Mouse (Mus musculus) forebrain, embryonic 12.5 days (tissue): ENCODE data around the gene Npm1. TPM values are rescaled to one million over a fixed set of nuclear protein-coding genes. Genes with fewer than 3 reads are reported as not detected.

Experiments used
- ATAC-seq: fragments of 200-750 bp; cut with Nextera tagmentation; 2 replicates; pipeline ENCODE4 v1.8.0; 2017; ENCODE audit warnings: moderate TSS enrichment; ENCODE audit not compliant: low FRiP score
- H3K27ac ChIP-seq: fragments of 300-500 bp; sonication (generic); 2 replicates; pipeline ENCODE4 v1.5.1; 2016; ENCODE audit warnings: mild to moderate bottlenecking
- H3K27me3 ChIP-seq: fragments of 300-500 bp; sonication (generic); 2 replicates; pipeline ENCODE4 v1.6.1; 2016; ENCODE audit warnings: mild to moderate bottlenecking
- H3K36me3 ChIP-seq: fragments of 300-500 bp; sonication (generic); replicated peaks from 2 replicates; pipeline ENCODE4 v1.6.1; 2016; ENCODE audit warnings: mild to moderate bottlenecking
- H3K4me1 ChIP-seq: fragments of 300-500 bp; sonication (generic); 2 replicates; pipeline ENCODE4 v1.6.1; 2016
- H3K4me2 ChIP-seq: fragments of 300-500 bp; sonication (generic); 2 replicates; pipeline ENCODE4 v1.6.1; 2016; ENCODE audit warnings: mild to moderate bottlenecking, moderate library complexity
- H3K4me3 ChIP-seq: fragments of 300-500 bp; sonication (generic); replicated peaks from 2 replicates; pipeline ENCODE4 v1.5.1; 2016; ENCODE audit warnings: mild to moderate bottlenecking
- H3K9ac ChIP-seq: fragments of 300-500 bp; sonication (generic); 2 replicates; pipeline ENCODE4 v1.6.1; 2016; ENCODE audit warnings: mild to moderate bottlenecking
- H3K9me3 ChIP-seq: fragments of 300-500 bp; sonication (generic); 2 replicates; pipeline ENCODE4 v1.6.1; 2016
- WGBS: fragments of 180-500 bp; shearing (Covaris S2); methylation state at CpG from one replicate; pipeline ENCODE4 v1.1.7; 2016; 5-methylcytosine and 5-hydroxymethylcytosine counted together
- polyA plus RNA-seq: library from polyadenylated mRNA; unstranded; fragments of >200 nt; fragmentation: Nextera tagmentation; extraction: Ambion mirVana; gene quantifications from 2 replicates; pipeline ENCODE4 v1.2.1, GENCODE M21; 2016

The Npm1 gene
- polyA plus RNA-seq, 1 experiment from 2014 or later: 820 TPM

- Histone ChIP-seq H3K27ac (no peak overlapping the region), H3K4me2 (no peak overlapping the region), H3K27me3 (peaks cover 19% of the 10 kb centered on the region), H3K9ac (no peak overlapping the region), H3K9me3 (no peaks in the 10 kb centered on the region), H3K4me3 (no peak overlapping the region), H3K36me3 (no peaks in the 10 kb centered on the region), H3K4me1 (peaks cover 3% of the 10 kb centered on the region; the same call in 1 of the 2 replicates)
- 87% methylated on average over 5 of the region's 5 CpGs for WGBS
- no peak for ATAC-seq
These were observed 24.3 kb downstream of the Npm1 start for GRCm38 (mm10) chr11:33138686-33139085.

- Histone ChIP-seq H3K27ac (no peak overlapping the region), H3K9ac (no peak overlapping the region), H3K9me3 (no peaks in the 10 kb centered on the region), H3K4me2 (no peak overlapping the region), H3K27me3 (no peaks in the 10 kb centered on the region), H3K4me1 (no peaks in the 10 kb centered on the region), H3K36me3 (no peaks in the 10 kb centered on the region), H3K4me3 (no peak overlapping the region)
- WGBS: 87% methylated on average over 8 of the region's 8 CpGs
- no peak for ATAC-seq
These were observed 28.5 kb downstream of the Npm1 start for GRCm38 (mm10) chr11:33134391-33134986.

- Histone ChIP-seq H3K27ac (no peak overlapping the region), H3K27me3 (no peaks in the 10 kb centered on the region), H3K9me3 (no peaks in the 10 kb centered on the region), H3K9ac (no peak overlapping the region), H3K36me3 (no peaks in the 10 kb centered on the region), H3K4me3 (no peak overlapping the region), H3K4me1 (no peaks in the 10 kb centered on the region), H3K4me2 (no peak overlapping the region)
- 74% methylated on average over 8 of the region's 8 CpGs for WGBS
- ATAC-seq: no peak
These were observed 30.2 kb downstream of the Npm1 start for GRCm38 (mm10) chr11:33132619-33133338.

GRCm38 (mm10) chr11:33127058-33127457, 35.9 kb downstream of the Npm1 start:
- no peak overlapping the region for H3K4me3 ChIP-seq
- no peak overlapping the region for H3K9ac ChIP-seq
- H3K4me2 ChIP-seq: no peak overlapping the region
- H3K36me3 ChIP-seq: no peaks in the 10 kb centered on the region
- H3K4me1 ChIP-seq: peaks cover 9% of the 10 kb centered on the region
- ATAC-seq: no peak
- no peak overlapping the region for H3K27ac ChIP-seq
- H3K9me3 ChIP-seq: no peaks in the 10 kb centered on the region
- H3K27me3 ChIP-seq: peaks cover 30% of the 10 kb centered on the region

- WGBS: 3% methylated on average over 37 of the region's 37 CpGs
- no peaks in the 10 kb centered on the region for H3K36me3 ChIP-seq
- ATAC-seq: peak; percentile 61; the same call in 1 of the 2 replicates
- H3K27ac ChIP-seq: no peak overlapping the region
- no peaks in the 10 kb centered on the region for H3K9me3 ChIP-seq
- H3K27me3 ChIP-seq: peaks cover 52% of the 10 kb centered on the region
- peaks cover 9% of the 10 kb centered on the region for H3K4me1 ChIP-seq
- peak overlapping the region; percentile 60 for H3K4me2 ChIP-seq
- peak overlapping the region; percentile 34 for H3K4me3 ChIP-seq
- H3K9ac ChIP-seq: peak overlapping the region; percentile 44
These were observed 40.3 kb downstream of the Npm1 start for GRCm38 (mm10) chr11:33122575-33123268.

- Histone ChIP-seq H3K36me3 (no peaks in the 10 kb centered on the region), H3K4me1 (peaks cover 9% of the 10 kb centered on the region), H3K9ac (no peak overlapping the region), H3K27me3 (peaks cover 47% of the 10 kb centered on the region), H3K4me2 (no peak overlapping the region), H3K4me3 (no peak overlapping the region), H3K9me3 (no peaks in the 10 kb centered on the region), H3K27ac (no peak overlapping the region)
- 75% methylated on average over 8 of the region's 8 CpGs for WGBS
- ATAC-seq: no peak
These were observed 43.5 kb downstream of the Npm1 start for GRCm38 (mm10) chr11:33119556-33119955.

GRCm38 (mm10) chr11:33119116-33119515, 43.9 kb downstream of the Npm1 start:
- ATAC-seq: no peak
- H3K9me3 ChIP-seq: no peaks in the 10 kb centered on the region
- WGBS: 82% methylated on average over 7 of the region's 7 CpGs
- H3K4me1 ChIP-seq: peaks cover 9% of the 10 kb centered on the region
- H3K4me3 ChIP-seq: no peak overlapping the region
- H3K27me3 ChIP-seq: peaks cover 49% of the 10 kb centered on the region
- H3K27ac ChIP-seq: no peak overlapping the region
- no peak overlapping the region for H3K4me2 ChIP-seq
- H3K9ac ChIP-seq: no peak overlapping the region
- H3K36me3 ChIP-seq: no peaks in the 10 kb centered on the region

- ATAC-seq: no peak
- 71% methylated on average over 6 of the region's 6 CpGs for WGBS
- H3K9me3 ChIP-seq: no peaks in the 10 kb centered on the region
These were observed 44.5 kb downstream of the Npm1 start for GRCm38 (mm10) chr11:33118480-33118879.

GRCm38 (mm10) chr11:33115796-33116195, 47.2 kb downstream of the Npm1 start:
- H3K27me3 ChIP-seq: peaks cover 18% of the 10 kb centered on the region; the same call in 1 of the 2 replicates
- no peaks in the 10 kb centered on the region for H3K36me3 ChIP-seq
- 0 out of 2 replicates have a peak, but pooled peaks cover 3% of the 10 kb centered on the region for H3K4me1 ChIP-seq
- H3K9ac ChIP-seq: no peak overlapping the region
- no peak overlapping the region for H3K27ac ChIP-seq
- no peak for ATAC-seq
- no peak overlapping the region for H3K4me3 ChIP-seq
- H3K4me2 ChIP-seq: no peak overlapping the region
- H3K9me3 ChIP-seq: no peaks in the 10 kb centered on the region
- 75% methylated on average over 3 of the region's 3 CpGs for WGBS

More at GRCm38 (mm10) chr11:33118480-33118879, 44.5 kb downstream of the Npm1 start:
- Histone ChIP-seq H3K9ac (no peak overlapping the region), H3K27me3 (peaks cover 42% of the 10 kb centered on the region), H3K36me3 (no peaks in the 10 kb centered on the region), H3K4me2 (no peak overlapping the region), H3K4me1 (peaks cover 9% of the 10 kb centered on the region), H3K27ac (no peak overlapping the region), H3K4me3 (no peak overlapping the region)

GRCm38 (mm10) chr11:33112407-33112806, 50.6 kb downstream of the Npm1 start:
- Histone ChIP-seq H3K4me1 (0 out of 2 replicates have a peak, but pooled peaks cover 3% of the 10 kb centered on the region), H3K27ac (no peak overlapping the region), H3K4me3 (no peak overlapping the region), H3K9me3 (no peaks in the 10 kb centered on the region), H3K4me2 (no peak overlapping the region), H3K9ac (no peak overlapping the region), H3K36me3 (no peaks in the 10 kb centered on the region), H3K27me3 (peaks cover 11% of the 10 kb centered on the region; the same call in 1 of the 2 replicates)
- ATAC-seq: no peak
- 22% methylated on average over 1 of the region's 1 CpGs for WGBS

- WGBS: 83% methylated on average over 2 of the region's 2 CpGs
These were observed 52.9 kb downstream of the Npm1 start for GRCm38 (mm10) chr11:33110111-33110510.

GRCm38 (mm10) chr11:33107540-33107939, 55.5 kb downstream of the Npm1 start:
- Histone ChIP-seq H3K9ac (no peak overlapping the region), H3K27ac (no peak overlapping the region), H3K4me1 (0 out of 2 replicates have a peak, but pooled peaks cover 3% of the 10 kb centered on the region), H3K9me3 (no peaks in the 10 kb centered on the region), H3K4me3 (no peak overlapping the region), H3K27me3 (peaks cover 5% of the 10 kb centered on the region; the same call in 1 of the 2 replicates), H3K36me3 (no peaks in the 10 kb centered on the region), H3K4me2 (no peak overlapping the region)
- 47% methylated on average over 3 of the region's 3 CpGs for WGBS
- ATAC-seq: no peak

More at GRCm38 (mm10) chr11:33110111-33110510, 52.9 kb downstream of the Npm1 start:
- H3K4me2 ChIP-seq: no peak overlapping the region
- H3K27ac ChIP-seq: no peak overlapping the region
- peaks cover 11% of the 10 kb centered on the region; the same call in 1 of the 2 replicates for H3K27me3 ChIP-seq
- H3K36me3 ChIP-seq: no peaks in the 10 kb centered on the region
- ATAC-seq: no peak
- H3K4me1 ChIP-seq: 0 out of 2 replicates have a peak, but pooled peaks cover 3% of the 10 kb centered on the region
- H3K9ac ChIP-seq: no peak overlapping the region
- H3K4me3 ChIP-seq: no peak overlapping the region
- H3K9me3 ChIP-seq: no peaks in the 10 kb centered on the region
